Mouse (Mus musculus) lung, embryonic 16.5 days (tissue): ENCODE measurements around the gene F12. TPM values are rescaled to one million over a fixed set of nuclear protein-coding genes. Genes with fewer than 3 reads are reported as not detected.

Experiments used
- ATAC-seq: fragments of 200-750 bp; cut with Nextera tagmentation; 2 replicates; pipeline ENCODE4 v1.8.0; 2017; ENCODE audit warnings: low read depth, mild to moderate bottlenecking, moderate library complexity
- H3K27ac ChIP-seq: fragments of 300-500 bp; sonication (generic); 2 replicates; pipeline ENCODE4 v1.5.1; 2014; ENCODE audit warnings: mild to moderate bottlenecking, control low read depth, low read length
- H3K27me3 ChIP-seq: fragments of 300-500 bp; sonication (generic); 2 replicates; pipeline ENCODE4 v1.6.1; 2014; ENCODE audit warnings: low read depth, low read length, mixed read lengths; ENCODE audit not compliant: control insufficient read depth, insufficient read depth
- H3K36me3 ChIP-seq: fragments of 300-500 bp; sonication (generic); 2 replicates; pipeline ENCODE4 v1.6.1; 2014; ENCODE audit warnings: low read length; ENCODE audit not compliant: control insufficient read depth, insufficient read depth
- H3K4me1 ChIP-seq: fragments of 300-500 bp; sonication (generic); replicated peaks from 2 replicates; pipeline ENCODE4 v1.6.1; 2014; ENCODE audit warnings: low read length, mixed read lengths; ENCODE audit not compliant: control insufficient read depth, insufficient read depth
- H3K4me2 ChIP-seq: fragments of 300-500 bp; sonication (generic); 2 replicates; pipeline ENCODE4 v1.6.1; 2014; ENCODE audit warnings: low read depth, low read length, control low read depth
- H3K4me3 ChIP-seq: fragments of 300-500 bp; sonication (generic); 2 replicates; pipeline ENCODE4 v1.5.1; 2014; ENCODE audit warnings: mild to moderate bottlenecking, low read length, control low read depth
- H3K9ac ChIP-seq: fragments of 300-500 bp; sonication (generic); 2 replicates; pipeline ENCODE4 v1.6.1; 2014; ENCODE audit warnings: low read length, control low read depth
- H3K9me3 ChIP-seq: fragments of 300-500 bp; sonication (generic); 2 replicates; pipeline ENCODE4 v1.6.1; 2016; ENCODE audit warnings: low read length; ENCODE audit not compliant: control insufficient read depth
- WGBS: fragments of 180-500 bp; shearing (Covaris S2); extraction: QIAGEN DNeasy Blood & Tissue Kit; methylation state at CpG from one replicate; pipeline ENCODE4 v1.1.7; 2014; 5-methylcytosine and 5-hydroxymethylcytosine counted together
- polyA plus RNA-seq: library from polyadenylated mRNA; unstranded; fragments of >200 nt; fragmentation: Nextera tagmentation; extraction: Ambion mirVana; gene quantifications from 2 replicates; pipeline ENCODE4 v1.2.1, GENCODE M21; 2015

Gene F12
- polyA plus RNA-seq, 1 experiment from 2014 or later = 0.23 TPM

- no peak overlapping the region for H3K4me2 ChIP-seq
- no peaks in the 10 kb centered on the region; the same call in 1 of the 2 replicates for H3K27me3 ChIP-seq
- H3K4me3 ChIP-seq = no peak overlapping the region
- H3K9me3 ChIP-seq = no peaks in the 10 kb centered on the region
- H3K4me1 ChIP-seq = peaks cover 4% of the 10 kb centered on the region
- no peak overlapping the region for H3K27ac ChIP-seq
- WGBS = 79% methylated on average over 19 of the region's 19 CpGs
- no peak for ATAC-seq
- no peak overlapping the region for H3K9ac ChIP-seq
- H3K36me3 ChIP-seq = no peaks in the 10 kb centered on the region
Measured at GRCm38 (mm10) chr13:55408546-55409120, 18.0 kb downstream of the F12 start.

GRCm38 (mm10) chr13:55407341-55407740 lies 19.3 kb downstream of the F12 start:
- no peak overlapping the region for H3K4me2 ChIP-seq
- H3K27ac ChIP-seq = no peak overlapping the region
- no peaks in the 10 kb centered on the region for H3K9me3 ChIP-seq
- no peaks in the 10 kb centered on the region for H3K36me3 ChIP-seq
- WGBS = 77% methylated on average over 4 of the region's 4 CpGs
- no peak overlapping the region for H3K9ac ChIP-seq
- H3K4me3 ChIP-seq = no peak overlapping the region
- H3K4me1 ChIP-seq = peaks cover 4% of the 10 kb centered on the region
- no peak for ATAC-seq
- no peaks in the 10 kb centered on the region; the same call in 1 of the 2 replicates for H3K27me3 ChIP-seq

GRCm38 (mm10) chr13:55405783-55406390 lies 20.7 kb downstream of the F12 start:
- Histone ChIP-seq H3K4me3 (no peak overlapping the region), H3K36me3 (no peaks in the 10 kb centered on the region), H3K9me3 (no peaks in the 10 kb centered on the region), H3K4me1 (peaks cover 4% of the 10 kb centered on the region), H3K9ac (no peak overlapping the region; the same call in 1 of the 2 replicates), H3K4me2 (no peak overlapping the region), H3K27me3 (no peaks in the 10 kb centered on the region; the same call in 1 of the 2 replicates), H3K27ac (no peak overlapping the region)
- peak; percentile 16; the same call in 1 of the 2 replicates for ATAC-seq
- 63% methylated on average over 13 of the region's 13 CpGs for WGBS

GRCm38 (mm10) chr13:55404853-55405782 lies 21.5 kb downstream of the F12 start:
- peak; percentile 93 for ATAC-seq
- Histone ChIP-seq H3K27ac (no peak overlapping the region), H3K4me1 (peaks cover 4% of the 10 kb centered on the region), H3K4me2 (peak overlapping the region; percentile 23; the same call in 1 of the 2 replicates), H3K9me3 (no peaks in the 10 kb centered on the region), H3K36me3 (no peaks in the 10 kb centered on the region), H3K4me3 (no peak overlapping the region), H3K9ac (no peak overlapping the region; the same call in 1 of the 2 replicates), H3K27me3 (no peaks in the 10 kb centered on the region; the same call in 1 of the 2 replicates)
- 12% methylated on average over 11 of the region's 11 CpGs for WGBS

- H3K9ac ChIP-seq = no peak overlapping the region
- no peak overlapping the region for H3K4me3 ChIP-seq
- no peak overlapping the region for H3K27ac ChIP-seq
- WGBS = 64% methylated on average over 15 of the region's 15 CpGs
- H3K9me3 ChIP-seq = no peaks in the 10 kb centered on the region
- peaks cover 4% of the 10 kb centered on the region for H3K4me1 ChIP-seq
- H3K36me3 ChIP-seq = no peaks in the 10 kb centered on the region
- no peaks in the 10 kb centered on the region; the same call in 1 of the 2 replicates for H3K27me3 ChIP-seq
- no peak overlapping the region for H3K4me2 ChIP-seq
- ATAC-seq = no peak
Measured at GRCm38 (mm10) chr13:55403935-55404852, 22.4 kb downstream of the F12 start.

- Histone ChIP-seq H3K4me2 (no peak overlapping the region), H3K9me3 (no peaks in the 10 kb centered on the region), H3K27me3 (no peaks in the 10 kb centered on the region), H3K36me3 (no peaks in the 10 kb centered on the region), H3K4me1 (peaks cover 4% of the 10 kb centered on the region), H3K27ac (no peak overlapping the region), H3K9ac (no peak overlapping the region), H3K4me3 (no peak overlapping the region)
- WGBS = 75% methylated on average over 7 of the region's 7 CpGs
- ATAC-seq = no peak
Measured at GRCm38 (mm10) chr13:55403266-55403665, 23.3 kb downstream of the F12 start.

- H3K9ac ChIP-seq = no peak overlapping the region
- no peak overlapping the region for H3K4me2 ChIP-seq
- no peaks in the 10 kb centered on the region for H3K27me3 ChIP-seq
- ATAC-seq = no peak
- H3K4me1 ChIP-seq = no peaks in the 10 kb centered on the region
- H3K36me3 ChIP-seq = no peaks in the 10 kb centered on the region
- no peak overlapping the region for H3K4me3 ChIP-seq
- H3K27ac ChIP-seq = no peak overlapping the region
- H3K9me3 ChIP-seq = no peaks in the 10 kb centered on the region
- 48% methylated on average over 1 of the region's 1 CpGs for WGBS
Measured at GRCm38 (mm10) chr13:55400039-55400346, 26.6 kb downstream of the F12 start.

GRCm38 (mm10) chr13:55399300-55400038 lies 27.1 kb downstream of the F12 start:
- Histone ChIP-seq H3K36me3 (no peaks in the 10 kb centered on the region), H3K27me3 (no peaks in the 10 kb centered on the region), H3K27ac (no peak overlapping the region), H3K9me3 (no peaks in the 10 kb centered on the region), H3K4me1 (no peaks in the 10 kb centered on the region), H3K4me2 (no peak overlapping the region), H3K9ac (no peak overlapping the region), H3K4me3 (no peak overlapping the region)
- 52% methylated on average over 5 of the region's 5 CpGs for WGBS
- no peak for ATAC-seq
